Mouse (Mus musculus) ovary, postnatal 36 days (tissue): ENCODE measurements around the gene Nfatc3.

Experiments
- DNase-seq: peaks from one replicate; pipeline ENCODE4 v3.0.0; 2022; ENCODE audit warnings: low spot score, mixed read lengths

Nfatc3 gene

GRCm38 (mm10) chr8:106056455-106056982 lies 2.1 kb upstream of the Nfatc3 start:
- DNase-seq, result no peak

- no peak for DNase-seq
These were observed 1.2 kb downstream of the Nfatc3 start for GRCm38 (mm10) chr8:106059613-106060371.

DNA sequence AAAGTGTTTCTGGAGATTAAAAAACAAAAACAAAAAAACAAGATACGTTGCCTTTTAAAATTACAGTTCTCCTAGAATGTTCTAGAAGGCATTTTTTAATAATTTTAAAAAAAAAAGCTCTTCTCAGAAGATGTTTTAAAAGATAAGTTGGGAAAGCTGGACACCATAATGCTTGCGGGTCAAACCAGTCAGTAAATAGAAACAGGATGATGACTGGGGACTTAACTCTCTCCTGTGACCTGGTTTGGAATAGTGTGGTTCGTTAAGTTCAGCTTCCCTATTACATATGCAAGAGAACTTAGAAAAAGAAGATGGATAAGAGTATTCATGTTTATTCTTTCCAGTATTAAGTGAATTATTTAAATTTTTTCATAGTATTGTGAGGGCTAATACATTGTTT lies 1.9 kb downstream of the Nfatc3 start:
- DNase-seq, result no peak

GRCm38 (mm10) chr8:106061686-106062085 lies 3.0 kb downstream of the Nfatc3 start:
- DNase-seq, result no peak

GRCm38 (mm10) chr8:106063046-106063445 lies 4.4 kb downstream of the Nfatc3 start:
- DNase-seq, result no peak

DNA sequence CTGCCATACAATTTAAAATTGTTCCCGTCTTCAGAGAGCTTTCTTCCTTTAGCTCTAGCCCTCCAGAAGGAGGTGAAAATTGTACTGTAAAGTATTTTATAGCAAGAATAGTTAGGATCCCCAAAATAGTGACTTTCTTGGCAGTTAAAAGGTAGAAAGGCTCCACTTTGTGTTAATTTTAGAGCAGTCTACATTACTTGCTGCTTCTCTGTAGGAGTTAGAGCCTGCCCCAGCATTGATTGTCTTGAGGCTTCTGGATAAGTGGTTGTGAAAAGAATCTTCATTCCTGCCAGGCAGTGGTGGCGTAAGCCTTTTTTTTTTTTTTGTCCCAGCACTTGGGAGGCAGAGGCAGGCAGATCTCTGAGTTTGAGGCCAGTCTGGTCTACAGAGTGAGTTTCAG lies 8.1 kb downstream of the Nfatc3 start:
- no peak for DNase-seq

GRCm38 (mm10) chr8:106069565-106069964 lies 10.9 kb downstream of the Nfatc3 start:
- no peak for DNase-seq

DNA sequence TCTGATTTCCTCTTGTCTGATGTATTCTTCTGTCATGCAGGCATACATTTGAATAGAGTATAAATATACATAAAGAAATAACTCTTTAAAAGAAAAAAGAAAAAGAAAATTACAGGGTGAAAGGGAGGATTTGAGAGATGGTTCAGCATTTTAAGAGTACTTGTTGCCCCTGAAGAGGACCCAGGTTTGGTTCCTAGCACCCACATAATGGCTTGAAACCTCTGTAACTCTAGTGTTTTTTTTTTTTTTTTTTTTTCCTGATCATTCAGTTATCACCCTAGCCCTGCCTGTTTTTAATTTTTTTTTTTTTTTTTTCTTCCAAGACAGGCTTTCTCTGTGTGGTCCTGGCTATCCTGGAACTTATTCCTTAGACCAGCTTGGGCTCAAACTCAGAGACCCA lies 13.5 kb downstream of the Nfatc3 start:
- no peak for DNase-seq

DNA sequence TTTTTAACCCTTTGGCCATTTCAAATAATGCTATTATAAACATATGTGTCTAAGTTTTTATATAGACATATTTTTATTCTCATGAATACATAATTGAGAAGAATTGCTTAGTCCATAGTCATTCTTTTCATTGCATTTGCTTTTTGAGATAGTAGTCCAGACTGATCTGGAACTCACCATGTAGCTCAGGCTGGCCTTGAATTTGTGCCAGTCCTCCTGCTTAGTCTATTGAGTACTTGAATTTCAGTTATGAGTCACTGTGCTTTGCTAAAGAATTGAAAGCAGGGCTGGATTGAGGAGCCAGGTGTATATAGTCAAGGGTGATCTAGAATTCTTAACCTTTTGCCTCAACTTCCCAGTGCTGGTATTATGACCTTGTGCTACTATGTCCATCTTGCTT lies 15.6 kb downstream of the Nfatc3 start:
- DNase-seq, result no peak

- no peak for DNase-seq
These were observed 16.0 kb downstream of the Nfatc3 start for GRCm38 (mm10) chr8:106074659-106075058.

DNA sequence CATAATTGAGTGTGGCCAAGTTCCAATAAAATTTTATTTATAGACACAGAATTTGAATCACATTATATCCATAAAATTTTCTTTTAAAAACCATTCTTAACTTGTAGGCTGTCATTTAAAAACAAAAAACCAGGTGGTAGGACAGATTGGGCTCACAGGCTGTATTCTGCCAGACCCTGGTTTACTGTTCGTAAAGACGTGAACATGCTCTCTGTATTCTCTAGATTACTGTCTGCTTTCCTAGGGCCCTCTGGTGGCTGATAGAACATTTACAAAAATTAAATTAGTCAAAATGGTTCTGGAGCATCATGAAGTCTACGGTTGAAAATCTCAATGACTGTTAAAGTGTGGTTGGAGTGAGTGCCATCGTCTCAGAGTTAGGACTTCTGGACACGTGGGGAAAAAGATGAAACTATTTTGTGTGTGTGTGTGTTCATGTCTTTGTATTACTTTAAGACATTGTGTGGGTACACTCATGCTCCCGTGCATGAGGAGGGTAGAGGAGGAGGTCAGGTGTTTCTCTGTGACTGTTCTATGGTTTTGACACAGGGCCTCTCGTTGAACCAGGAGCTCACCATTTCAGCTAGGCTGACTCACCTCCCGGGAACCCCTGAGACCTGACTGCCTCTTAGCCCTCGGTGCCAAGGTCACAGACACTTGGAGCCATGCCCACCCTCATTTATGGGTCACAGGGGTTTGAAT lies 16.7 kb downstream of the Nfatc3 start:
- DNase-seq, result no peak

GRCm38 (mm10) chr8:106075863-106076174 lies 17.2 kb downstream of the Nfatc3 start:
- DNase-seq, result no peak

GRCm38 (mm10) chr8:106076612-106077011 lies 18.0 kb downstream of the Nfatc3 start:
- DNase-seq, result no peak

DNA sequence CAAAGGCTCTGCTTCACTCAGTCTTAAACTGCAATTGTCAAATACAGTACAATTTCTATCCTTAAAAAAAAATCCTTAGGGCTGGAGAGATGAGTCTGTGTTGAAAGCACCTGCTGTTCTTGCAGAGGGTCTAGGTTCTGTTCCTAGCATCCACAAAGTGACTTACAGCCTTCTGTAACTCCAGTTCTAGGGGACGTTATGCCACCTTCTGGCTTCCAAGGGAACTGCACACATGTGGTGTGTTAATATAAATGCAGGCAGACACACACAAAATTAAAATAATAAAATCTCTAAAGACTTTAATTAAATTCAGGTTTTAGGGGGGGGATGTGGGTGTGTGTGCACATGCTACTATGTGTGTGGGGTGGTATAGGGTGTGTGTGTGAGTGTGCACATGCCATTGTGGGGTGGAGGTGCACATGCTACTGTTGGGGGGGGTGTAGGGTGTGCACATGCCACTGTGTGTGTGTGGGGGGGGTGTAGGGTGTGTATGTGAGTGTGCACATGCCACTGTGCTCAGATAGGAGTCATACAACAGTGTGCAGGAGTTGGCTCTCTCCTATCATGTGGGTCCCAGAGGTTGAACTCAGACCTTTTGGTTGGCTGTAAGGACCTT lies 18.9 kb downstream of the Nfatc3 start:
- no peak for DNase-seq

DNA sequence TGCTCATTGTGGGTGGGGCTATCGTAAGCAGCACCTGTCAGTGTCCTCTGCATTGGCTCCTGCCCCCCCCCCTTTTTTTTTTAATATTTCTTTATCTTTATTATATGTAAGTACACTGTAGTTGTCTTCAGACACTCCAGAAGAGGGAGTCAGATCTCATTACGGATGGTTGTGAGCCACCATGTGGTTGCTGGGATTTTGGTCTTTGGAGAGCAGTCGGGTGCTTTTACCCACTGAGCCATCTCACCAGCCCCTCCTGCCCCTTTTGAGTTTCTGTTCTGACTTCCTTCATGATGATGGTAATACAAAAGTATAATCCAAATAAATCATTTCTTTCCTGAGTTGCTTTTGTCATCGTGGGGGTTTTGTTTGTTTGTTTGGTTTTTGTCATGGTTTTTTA lies 43.7 kb downstream of the Nfatc3 start:
- DNase-seq, result no peak

- DNase-seq, result no peak
These were observed 45.2 kb downstream of the Nfatc3 start for GRCm38 (mm10) chr8:106103888-106104287.

DNA sequence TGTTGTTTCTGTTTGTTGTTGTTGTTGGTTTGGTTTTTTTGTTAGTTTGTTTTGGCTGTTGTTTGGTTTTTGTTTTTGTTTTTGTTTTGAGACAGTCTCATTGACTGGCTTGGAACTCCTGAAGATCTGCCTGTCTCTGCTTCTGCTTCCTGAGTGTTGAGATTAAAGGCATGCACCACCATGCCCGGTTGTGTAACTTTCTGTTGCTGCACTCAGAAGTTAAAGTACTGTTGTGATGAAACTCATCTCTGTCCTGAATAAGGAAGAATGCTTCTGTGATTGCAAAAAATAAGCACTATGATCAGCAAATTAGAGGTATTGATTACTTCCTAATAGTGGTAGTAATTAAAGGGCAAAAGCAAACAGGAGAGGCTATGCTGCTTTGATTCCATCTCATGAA lies 47.6 kb downstream of the Nfatc3 start:
- DNase-seq, result no peak

DNA sequence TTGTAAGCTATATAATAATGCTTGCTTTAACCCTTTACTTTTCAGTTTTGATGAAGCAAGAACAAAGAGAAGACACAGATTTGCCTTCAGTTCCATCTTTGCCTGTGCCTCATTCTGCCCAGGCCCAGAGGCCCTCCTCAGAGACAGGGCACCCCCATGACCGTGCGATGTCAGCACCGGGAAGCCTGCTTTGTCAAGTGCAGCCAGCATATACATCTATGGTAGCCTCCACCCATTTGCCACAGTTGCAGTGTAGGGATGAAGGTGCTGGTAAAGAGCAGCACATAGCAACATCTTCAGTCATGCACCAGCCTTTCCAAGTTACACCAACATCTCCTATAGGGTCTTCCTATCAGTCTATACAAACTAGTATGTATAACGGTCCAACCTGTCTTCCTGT lies 49.4 kb downstream of the Nfatc3 start:
- DNase-seq, result peak; percentile 18

- peak; percentile 19 for DNase-seq
These were observed 50.1 kb downstream of the Nfatc3 start for GRCm38 (mm10) chr8:106108729-106109128.

DNA sequence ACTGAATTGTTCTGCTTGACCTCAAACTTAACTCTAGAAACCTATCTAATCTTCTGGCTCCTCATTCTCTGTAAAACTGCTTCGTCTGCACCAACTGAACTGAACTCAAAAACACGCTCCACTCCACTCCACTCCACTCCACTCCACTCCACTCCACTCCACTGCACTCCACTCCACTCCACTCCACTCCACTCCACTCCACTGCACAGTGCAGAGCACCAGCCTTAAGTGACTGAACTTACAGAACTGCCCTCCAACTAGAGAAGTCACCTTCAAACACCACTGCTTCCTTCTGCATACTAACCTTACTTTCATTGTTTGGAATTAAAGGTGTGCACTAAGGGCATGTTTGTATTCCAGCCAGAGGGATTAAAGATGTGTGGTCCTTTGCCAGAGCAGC lies 53.4 kb downstream of the Nfatc3 start:
- DNase-seq, result no peak

- no peak for DNase-seq
These were observed 53.9 kb downstream of the Nfatc3 start for GRCm38 (mm10) chr8:106112514-106112913.

DNA sequence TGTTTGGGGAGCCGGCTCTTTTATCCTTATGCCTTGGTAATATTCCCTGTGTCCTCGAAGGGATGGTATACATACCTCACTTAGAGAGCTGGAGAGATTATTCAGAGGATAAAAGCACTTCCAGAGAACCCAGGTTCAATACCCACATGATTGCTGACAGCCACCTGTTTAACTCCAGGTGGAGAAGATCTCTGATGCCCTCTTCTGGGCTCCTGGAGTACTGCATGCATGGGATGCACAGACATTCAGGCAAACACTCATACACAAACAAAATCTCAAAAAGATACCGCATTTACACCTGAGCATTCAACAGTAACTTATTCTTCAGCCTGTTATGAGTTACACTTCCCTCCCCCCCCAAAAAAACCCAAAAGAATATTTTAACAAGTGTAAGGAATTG lies 57.3 kb downstream of the Nfatc3 start:
- no peak for DNase-seq

DNA sequence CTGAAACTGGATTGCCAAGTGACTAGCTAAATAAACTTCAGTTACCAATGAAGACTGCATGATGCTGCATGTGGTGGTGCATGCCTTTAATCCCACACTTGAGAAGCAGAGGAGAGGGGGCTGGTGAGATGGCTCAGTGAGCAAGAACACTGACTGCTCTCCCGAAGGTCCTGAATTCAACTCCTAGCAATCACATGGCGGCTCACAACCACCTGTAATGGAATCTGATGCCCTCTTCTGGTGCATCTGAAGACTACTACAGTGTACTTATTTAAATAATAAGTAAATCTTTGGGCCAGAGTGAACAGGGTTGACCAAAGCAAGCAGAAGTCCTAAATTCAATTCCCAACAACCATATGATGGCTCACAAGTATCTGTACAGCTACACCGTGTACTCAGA lies 64.8 kb downstream of the Nfatc3 start:
- no peak for DNase-seq
